Mouse (Mus musculus) midbrain, embryonic 10.5 days (tissue): ENCODE measurements around the gene Ror1. TPM values are rescaled to one million over a fixed set of nuclear protein-coding genes. Genes with fewer than 3 reads are reported as not detected.

Experiments
- DNase-seq: peaks from one replicate; pipeline ENCODE4 v3.0.0-alpha.2; 2017; ENCODE audit warnings: low spot score
- H3K27ac ChIP-seq: fragments of 300-500 bp; sonication (generic); replicated peaks from 2 replicates; pipeline ENCODE4 v1.5.1; 2016; ENCODE audit warnings: mild to moderate bottlenecking
- H3K27me3 ChIP-seq: fragments of 300-500 bp; sonication (generic); 2 replicates; pipeline ENCODE4 v1.6.1; 2016; ENCODE audit warnings: low read depth, mild to moderate bottlenecking; ENCODE audit not compliant: poor library complexity, severe bottlenecking
- H3K36me3 ChIP-seq: fragments of 300-500 bp; sonication (generic); 2 replicates; pipeline ENCODE4 v1.6.1; 2016; ENCODE audit warnings: mild to moderate bottlenecking, moderate library complexity
- H3K4me1 ChIP-seq: fragments of 300-500 bp; sonication (generic); 2 replicates; pipeline ENCODE4 v1.6.1; 2016
- H3K4me3 ChIP-seq: fragments of 300-500 bp; sonication (generic); 2 replicates; pipeline ENCODE4 v1.5.1; 2016; ENCODE audit warnings: mild to moderate bottlenecking, moderate library complexity
- H3K9me3 ChIP-seq: fragments of 300-500 bp; sonication (generic); replicated peaks from 2 replicates; pipeline ENCODE4 v1.6.1; 2016; ENCODE audit warnings: mild to moderate bottlenecking
- WGBS: fragments of 180-500 bp; shearing (Covaris S2); methylation state at CpG from one replicate; pipeline ENCODE4 v1.1.7; 2016; 5-methylcytosine and 5-hydroxymethylcytosine counted together
- polyA plus RNA-seq: library from polyadenylated mRNA; unstranded; fragments of >200 nt; fragmentation: Nextera tagmentation; extraction: Ambion mirVana; gene quantifications from 2 replicates; pipeline ENCODE4 v1.2.1, GENCODE M21; 2016

Ror1 gene
- 5.0 and 5.9 TPM in 2 replicates for polyA plus RNA-seq

GRCm38 (mm10) chr4:100095685-100096595 is at the start of gene Ror1:
Gene Ror1 (plus strand): TSS chr4:100095791.
- WGBS: under 1% methylated on average over 74 of the region's 76 CpGs
- Histone ChIP-seq H3K4me3 (peak within 1 kb of the TSS; percentile 77), H3K27ac (peak within 1 kb of the TSS; percentile 86), H3K4me1 (peaks cover 27% of the 10 kb centered on the region), H3K36me3 (no peaks in the 10 kb centered on the region), H3K27me3 (peaks cover 44% of the 10 kb centered on the region), H3K9me3 (no peaks in the 10 kb centered on the region)
- DNase-seq: peak; percentile 93

GRCm38 (mm10) chr4:100047066-100047465 is 48.5 kb upstream of the Ror1 start:
- Histone ChIP-seq H3K4me3 (no peak overlapping the region), H3K9me3 (no peaks in the 10 kb centered on the region), H3K36me3 (no peaks in the 10 kb centered on the region), H3K4me1 (peaks cover 5% of the 10 kb centered on the region), H3K27ac (no peak overlapping the region), H3K27me3 (peaks cover 38% of the 10 kb centered on the region)
- DNase-seq: no peak
- 57% methylated on average over 6 of the region's 6 CpGs for WGBS

DNA sequence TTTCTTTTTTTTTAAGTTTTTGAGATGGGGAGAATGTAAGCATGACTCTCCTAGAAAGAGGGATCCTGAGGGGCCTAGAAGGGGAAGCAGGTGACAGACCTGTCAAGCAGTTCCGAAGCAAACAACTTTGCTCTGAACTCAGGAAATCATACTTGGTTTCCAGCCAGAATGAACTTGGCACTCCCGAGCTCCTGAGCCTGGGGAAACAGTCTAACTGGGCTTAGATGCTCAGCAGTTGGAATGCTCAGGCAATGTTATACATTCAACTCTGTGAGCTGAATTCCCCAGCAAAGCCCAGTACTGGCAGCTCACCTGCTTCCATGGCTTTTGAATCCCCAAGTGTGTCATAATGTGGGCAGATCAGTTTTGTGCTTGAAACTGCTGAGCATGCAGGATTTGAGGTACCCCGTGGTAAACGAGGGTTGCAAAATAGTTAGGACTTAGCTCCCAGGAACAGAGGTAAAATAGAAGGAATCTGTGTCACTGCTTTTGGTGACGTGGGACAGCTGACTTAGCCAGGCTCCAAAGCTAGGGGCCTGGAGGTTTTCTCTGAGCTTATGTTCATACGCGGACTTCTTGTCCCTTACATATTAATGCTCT is 47.1 kb upstream of the Ror1 start:
- H3K4me1 ChIP-seq: peaks cover 10% of the 10 kb centered on the region
- 91% methylated on average over 7 of the region's 7 CpGs for WGBS
- H3K4me3 ChIP-seq: no peak overlapping the region
- peaks cover 38% of the 10 kb centered on the region for H3K27me3 ChIP-seq
- no peak overlapping the region for H3K27ac ChIP-seq
- no peak for DNase-seq
- no peaks in the 10 kb centered on the region for H3K9me3 ChIP-seq
- H3K36me3 ChIP-seq: no peaks in the 10 kb centered on the region

GRCm38 (mm10) chr4:100051767-100052166 is 43.8 kb upstream of the Ror1 start:
- Histone ChIP-seq H3K4me1 (peaks cover 17% of the 10 kb centered on the region), H3K9me3 (no peaks in the 10 kb centered on the region), H3K27ac (no peak overlapping the region), H3K27me3 (peaks cover 57% of the 10 kb centered on the region), H3K36me3 (no peaks in the 10 kb centered on the region), H3K4me3 (no peak overlapping the region)
- no peak for DNase-seq

GRCm38 (mm10) chr4:100052258-100052657 is 43.3 kb upstream of the Ror1 start:
- no peak for DNase-seq

DNA sequence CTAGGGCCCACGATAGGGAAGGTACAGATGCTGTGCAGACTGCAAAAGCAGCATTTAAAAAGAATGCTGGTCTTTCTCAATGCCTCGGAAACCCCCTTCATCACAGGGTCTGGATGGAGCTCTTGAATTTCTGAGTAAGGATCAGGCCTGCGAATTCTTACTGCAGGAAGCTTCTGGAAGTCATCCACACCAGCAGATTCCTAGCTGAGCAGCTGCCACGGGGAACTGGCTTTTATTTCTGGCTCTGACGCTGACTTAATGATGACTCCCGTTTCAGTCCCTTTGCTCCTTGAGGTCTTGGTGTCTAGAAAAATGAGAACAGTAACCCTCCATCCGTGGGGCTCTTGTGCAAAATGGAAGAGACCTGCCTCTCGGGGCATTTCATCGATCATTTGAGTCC is 39.5 kb upstream of the Ror1 start:
- Histone ChIP-seq H3K4me3 (no peak overlapping the region), H3K9me3 (no peaks in the 10 kb centered on the region), H3K36me3 (no peaks in the 10 kb centered on the region), H3K4me1 (peaks cover 22% of the 10 kb centered on the region), H3K27ac (no peak overlapping the region), H3K27me3 (peaks cover 51% of the 10 kb centered on the region)
- no peak for DNase-seq
- WGBS: 71% methylated on average over 9 of the region's 9 CpGs

More at GRCm38 (mm10) chr4:100052258-100052657, 43.3 kb upstream of the Ror1 start:
- 59% methylated on average over 3 of the region's 3 CpGs for WGBS
- no peaks in the 10 kb centered on the region for H3K36me3 ChIP-seq
- H3K4me3 ChIP-seq: no peak overlapping the region
- H3K27ac ChIP-seq: no peak overlapping the region
- no peaks in the 10 kb centered on the region for H3K9me3 ChIP-seq
- H3K4me1 ChIP-seq: peaks cover 17% of the 10 kb centered on the region
- peaks cover 60% of the 10 kb centered on the region for H3K27me3 ChIP-seq

- DNase-seq: no peak
Observed at GRCm38 (mm10) chr4:100056446-100056845, 39.1 kb upstream of the Ror1 start.

GRCm38 (mm10) chr4:100057381-100057780 is 38.2 kb upstream of the Ror1 start:
- peaks cover 41% of the 10 kb centered on the region for H3K27me3 ChIP-seq
- no peak overlapping the region for H3K4me3 ChIP-seq
- no peak for DNase-seq
- H3K27ac ChIP-seq: no peak overlapping the region
- no peaks in the 10 kb centered on the region for H3K36me3 ChIP-seq
- peaks cover 13% of the 10 kb centered on the region for H3K4me1 ChIP-seq
- no peaks in the 10 kb centered on the region for H3K9me3 ChIP-seq
- 88% methylated on average over 13 of the region's 13 CpGs for WGBS

More at GRCm38 (mm10) chr4:100056446-100056845, 39.1 kb upstream of the Ror1 start:
- no peaks in the 10 kb centered on the region for H3K36me3 ChIP-seq
- H3K27me3 ChIP-seq: peaks cover 47% of the 10 kb centered on the region
- H3K27ac ChIP-seq: no peak overlapping the region
- H3K9me3 ChIP-seq: no peaks in the 10 kb centered on the region
- H3K4me3 ChIP-seq: no peak overlapping the region
- WGBS: 85% methylated on average over 4 of the region's 4 CpGs
- peaks cover 22% of the 10 kb centered on the region for H3K4me1 ChIP-seq

DNA sequence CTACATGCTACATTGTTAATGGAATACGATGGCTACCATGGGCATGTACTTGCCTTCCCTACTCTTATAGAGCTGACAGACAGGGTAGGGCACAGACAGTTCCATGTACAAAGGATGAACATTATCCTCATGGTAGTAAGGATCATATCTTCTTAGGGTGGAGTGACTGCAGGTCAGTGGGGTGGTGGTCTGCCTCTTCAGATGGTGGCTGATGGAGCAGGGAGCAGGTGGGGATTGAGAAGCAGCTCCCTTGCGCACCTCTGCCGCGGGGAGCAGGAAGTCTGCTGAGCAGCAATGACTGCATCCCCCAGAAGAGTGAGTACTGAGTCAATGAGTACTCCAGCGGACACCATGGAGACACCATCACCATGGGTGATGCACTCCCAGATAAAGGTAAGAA is 37.0 kb upstream of the Ror1 start:
- Histone ChIP-seq H3K27me3 (peaks cover 41% of the 10 kb centered on the region), H3K36me3 (no peaks in the 10 kb centered on the region), H3K4me3 (no peak overlapping the region), H3K4me1 (peaks cover 12% of the 10 kb centered on the region), H3K9me3 (no peaks in the 10 kb centered on the region), H3K27ac (no peak overlapping the region)
- WGBS: 97% methylated on average over 5 of the region's 5 CpGs
- no peak for DNase-seq

- Histone ChIP-seq H3K4me3 (no peak overlapping the region), H3K27ac (no peak overlapping the region), H3K4me1 (peaks cover 12% of the 10 kb centered on the region), H3K9me3 (no peaks in the 10 kb centered on the region), H3K27me3 (peaks cover 51% of the 10 kb centered on the region), H3K36me3 (no peaks in the 10 kb centered on the region)
- WGBS: 54% methylated on average over 3 of the region's 3 CpGs
- DNase-seq: no peak
Observed at GRCm38 (mm10) chr4:100059811-100060210, 35.8 kb upstream of the Ror1 start.

DNA sequence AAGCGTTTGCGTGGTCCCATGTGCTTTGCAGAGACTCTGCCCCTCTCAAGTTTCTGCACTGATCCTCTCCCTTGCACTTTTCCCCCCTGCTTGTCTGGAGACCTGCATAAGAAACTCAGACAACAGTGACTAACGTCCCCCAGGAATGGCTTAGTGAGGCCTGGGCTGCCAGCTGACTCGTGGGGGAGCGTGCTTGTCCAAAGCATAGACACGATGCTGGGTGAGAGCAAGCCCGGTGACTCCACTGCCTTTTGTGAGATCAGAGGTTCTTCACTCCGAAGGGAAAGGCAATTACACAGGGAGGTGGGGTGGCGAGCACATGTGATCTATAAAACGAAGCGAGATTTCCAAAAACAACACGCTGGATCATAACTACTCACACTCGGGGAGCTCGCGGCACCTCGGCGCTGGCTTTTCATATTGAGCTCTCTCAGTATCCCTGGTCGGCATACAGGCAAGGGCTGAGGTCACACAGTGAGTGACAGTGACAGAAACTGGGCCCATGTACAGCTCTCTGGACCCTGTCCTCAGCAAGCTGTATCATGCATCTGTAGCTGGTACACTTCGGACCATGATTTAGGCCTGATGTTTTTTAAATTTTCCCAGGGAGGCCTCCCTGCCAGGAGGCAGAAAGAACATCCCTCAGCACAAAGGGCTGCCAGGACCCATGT is 34.1 kb upstream of the Ror1 start:
- no peak for DNase-seq
- no peak overlapping the region for H3K27ac ChIP-seq
- peaks cover 11% of the 10 kb centered on the region for H3K4me1 ChIP-seq
- H3K9me3 ChIP-seq: no peaks in the 10 kb centered on the region
- H3K27me3 ChIP-seq: peaks cover 37% of the 10 kb centered on the region
- no peak overlapping the region for H3K4me3 ChIP-seq
- WGBS: 77% methylated on average over 19 of the region's 19 CpGs
- H3K36me3 ChIP-seq: no peaks in the 10 kb centered on the region

- Histone ChIP-seq H3K9me3 (no peaks in the 10 kb centered on the region), H3K36me3 (no peaks in the 10 kb centered on the region), H3K27ac (no peak overlapping the region), H3K27me3 (peaks cover 22% of the 10 kb centered on the region), H3K4me3 (no peak overlapping the region), H3K4me1 (peaks cover 16% of the 10 kb centered on the region)
- WGBS: 88% methylated on average over 2 of the region's 2 CpGs
- DNase-seq: no peak
Observed at GRCm38 (mm10) chr4:100065686-100066085, 29.9 kb upstream of the Ror1 start.
